In the genomic region with DNA sequence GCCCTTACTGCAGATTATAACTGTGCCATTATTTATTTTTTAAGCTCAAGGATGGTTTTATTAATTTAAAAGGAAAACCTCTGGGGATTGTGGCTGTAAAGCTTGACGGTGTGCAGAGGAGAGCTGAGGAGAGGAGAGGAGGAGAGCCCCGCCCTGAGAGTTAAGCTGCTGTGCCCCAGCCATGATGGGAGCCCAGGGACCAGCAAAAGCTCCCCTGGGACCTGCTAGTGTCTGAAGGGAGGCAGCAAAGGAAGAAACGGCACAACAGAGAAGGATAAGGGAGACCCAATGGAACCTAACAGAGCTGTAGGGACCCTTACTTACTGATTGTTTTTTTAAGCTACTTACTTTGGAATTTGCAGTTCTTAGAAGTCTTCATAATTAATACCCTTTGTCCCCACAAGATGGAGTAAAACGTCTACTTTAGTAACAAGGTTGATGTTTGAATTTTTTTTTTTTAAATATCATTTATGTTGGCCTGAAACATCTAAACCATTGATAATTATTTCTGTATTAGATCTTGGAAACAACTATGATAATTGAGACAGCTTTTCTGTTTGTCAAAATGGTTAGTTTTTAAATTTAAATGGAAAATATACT, we compare ENCODE assay signal across 11 mouse cellular contexts. TPM values are rescaled to one million over a fixed set of nuclear protein-coding genes. Genes with fewer than 3 reads are reported as not detected.
DNase-seq lines count a peak whose midpoint lies in the region; TF ChIP-seq lines count a peak whose summit lies in the region.
"Had no signal": no experiment of that assay in that cellular context is flagged by ENCODE, and none has a peak within 500 bp of the region (broad histone marks: within the 10 kb centered on the region; RNA-seq: fewer than 3 reads in every experiment).

No protein-coding gene starts in this region.

- H3K4me3 ChIP-seq in left cerebral cortex, adult 2 months, result no peak overlapping the region

- H3K27ac ChIP-seq in left cerebral cortex, adult 2 months, result no peak overlapping the region

- peak; percentile 41 for TF ChIP-seq CTCF in left cerebral cortex, adult 2 months (IDR thresholded peaks at IDR 0.05)

- intact Hi-C loops in left cerebral cortex, adult 2 months (cut with DNase I), result loop anchor here (2.0 to 10.0 kb wide), 3 partner anchors 191 to 341 kb away; a partner anchor contains a TSS
- intact Hi-C loops in left cerebral cortex, postnatal 25 days (cut with DNase I), result loop anchor here (5.0 to 10.0 kb wide), 2 partner anchors 218 to 341 kb away; no protein-coding TSS in a partner anchor
- intact Hi-C loops in left cerebral cortex, postnatal 4 days (cut with DNase I), result loop anchor here (5.0 kb wide), 1 partner anchor 208 kb away; no protein-coding TSS in a partner anchor

- DNase-seq in embryo, embryonic 11 days, result peak; percentile 13
- no peak for DNase-seq in embryo, embryonic 10 days (ENCODE audit: low spot score)
- DNase-seq in left cerebral cortex, adult 2 months (ENCODE audit: extremely low spot score in 1 of 2, low spot score in 2 of 2), result no peak
- no peak for DNase-seq in left cerebral cortex, postnatal 25 days (ENCODE audit: low spot score in 2 of 2)
- peak; percentile 41 for DNase-seq in NIH3T3 (ENCODE audit: low read depth)
- DNase-seq in retina, embryonic 14.5 days (ENCODE audit: low spot score), result peak; percentile 52
- no peak for DNase-seq in kidney, postnatal 36 days
- no peak for DNase-seq in left cerebral cortex, postnatal 4 days
- DNase-seq: cerebellum, postnatal 36 days; gastrocnemius, postnatal 10 days; lung, adult 18-20 months had no signal

RNA-seq across cellular contexts. Expression of a gene that starts 26.8 kb away (rescaled TPM):
- 10 to 100 TPM; 37.5 to 40.3 TPM for total RNA-seq in left cerebral cortex, adult 2 months (2021)
- 10 to 100 TPM; 38.1 to 40.7 TPM for total RNA-seq in left cerebral cortex, postnatal 25 days (2021)
- total RNA-seq in left cerebral cortex, postnatal 4 days (2021), result 10 to 100 TPM; 45.4 to 46.9 TPM

RNA-seq across cellular contexts. Expression of a gene that starts 56.2 kb away (rescaled TPM):
- total RNA-seq in left cerebral cortex, adult 2 months (2021), result 10 to 100 TPM; 10.3 to 11.5 TPM
- 1 to 10 TPM; 9.0 to 9.4 TPM for total RNA-seq in left cerebral cortex, postnatal 25 days (2021)
- total RNA-seq in left cerebral cortex, postnatal 4 days (2021), result 10 to 100 TPM; 23.1 to 23.9 TPM

Comparison
In these comparisons a context has a peak if more than half of its experiments do, and no peak if none do; other contexts are left out.
1. DNase-seq: peak in embryo, embryonic 11 days (single experiment), NIH3T3 (single experiment) and retina, embryonic 14.5 days (single experiment); none in embryo, embryonic 10 days (single experiment), left cerebral cortex, adult 2 months (0 of 2), left cerebral cortex, postnatal 25 days (0 of 2), kidney, postnatal 36 days (0 of 2) and left cerebral cortex, postnatal 4 days (single experiment).